Mouse (Mus musculus): ENCODE results near the gene Calcb. TPM values are rescaled to one million over a fixed set of nuclear protein-coding genes. Genes with fewer than 3 reads are reported as not detected.

Gene Calcb
- polyA plus RNA-seq, 2 experiments from 2014 or later = not detected

GRCm38 (mm10) chr7:114754196-114754595 lies 35.8 kb downstream of the Calcb start:
- ATAC-seq = no peak

- ATAC-seq = no peak
Measured at GRCm38 (mm10) chr7:114754626-114755025, 36.2 kb downstream of the Calcb start.

GRCm38 (mm10) chr7:114762660-114763059 lies 44.2 kb downstream of the Calcb start:
- no peak for ATAC-seq

GRCm38 (mm10) chr7:114765273-114765672 lies 46.8 kb downstream of the Calcb start:
- no peak for ATAC-seq

- no peak for ATAC-seq
Measured at GRCm38 (mm10) chr7:114766523-114766922, 48.1 kb downstream of the Calcb start.

- ATAC-seq = no peak
Measured at GRCm38 (mm10) chr7:114768516-114768915, 50.1 kb downstream of the Calcb start.

GRCm38 (mm10) chr7:114769041-114769440 lies 50.6 kb downstream of the Calcb start:
- no peak for ATAC-seq

GRCm38 (mm10) chr7:114770586-114770985 lies 52.1 kb downstream of the Calcb start:
- ATAC-seq = no peak

GRCm38 (mm10) chr7:114771801-114772200 lies 53.4 kb downstream of the Calcb start:
- ATAC-seq = no peak

Other genes starting within 250 kb of the Calcb start
- gene Cyp2r1, start 155.7 kb upstream of the Calcb start, polyA plus RNA-seq (2017; shearing (Covaris generic)) = under 1 TPM in 1 of 2 experiments, not detected in 1; 0.83 TPM
- gene Calca, start 82.3 kb upstream of the Calcb start, polyA plus RNA-seq (2017; shearing (Covaris generic)) = under 1 TPM in 1 of 2 experiments, not detected in 1; 0.69 TPM
- gene Insc, start 25.1 kb downstream of the Calcb start, polyA plus RNA-seq (2017; shearing (Covaris generic)) = 1 to 10 TPM in 1 of 2 experiments, not detected in 1; 1.2 TPM

Data from activated CD4-positive, CD25-positive, alpha-beta regulatory T cell, adult 4 months (primary cell).